Mouse (Mus musculus): ENCODE data around the gene Clcnkb. TPM values are rescaled to one million over a fixed set of nuclear protein-coding genes. Genes with fewer than 3 reads are reported as not detected.

Gene Clcnkb
- total and polyA plus RNA-seq, 2 experiments from 2014 or later = 0.27 TPM; not detected in 1

- Histone ChIP-seq H3K27me3 (ENCODE audit: insufficient read depth, low read length) (no peaks in the 10 kb centered on the region), H3K9me3 (ENCODE audit: low read length) (no peaks in the 10 kb centered on the region), H3K4me3 (ENCODE audit: low read depth, low read length) (no peak overlapping the region), H3K4me2 (ENCODE audit: low read depth, low read length, poor library complexity, severe bottlenecking) (no peak overlapping the region), H3K4me1 (ENCODE audit: insufficient read depth, low read length) (no peaks in the 10 kb centered on the region), H3K27ac (ENCODE audit: low read depth, low read length) (no peak overlapping the region), H3K36me3 (ENCODE audit: insufficient read depth, low read length) (peaks cover 36% of the 10 kb centered on the region), H3K9ac (replicated peaks; ENCODE audit: low read length, poor library complexity, severe bottlenecking) (no peak overlapping the region)
- ATAC-seq (ENCODE audit: low FRiP score) = no peak
- 95% methylated on average over 9 of the region's 9 CpGs for WGBS
- no peak for DNase-seq (ENCODE audit: low spot score)
- TF ChIP-seq CTCF (IDR thresholded peaks at IDR 0.05) = no peak
These were observed 36.2 kb upstream of the Clcnkb start for GRCm38 (mm10) chr4:141451916-141452450.

- Histone ChIP-seq H3K9ac (replicated peaks; ENCODE audit: low read length, poor library complexity, severe bottlenecking) (no peak overlapping the region), H3K4me3 (ENCODE audit: low read depth, low read length) (no peak overlapping the region), H3K36me3 (ENCODE audit: insufficient read depth, low read length) (peaks cover 39% of the 10 kb centered on the region), H3K9me3 (ENCODE audit: low read length) (no peaks in the 10 kb centered on the region), H3K27ac (ENCODE audit: low read depth, low read length) (no peak overlapping the region), H3K4me2 (ENCODE audit: low read depth, low read length, poor library complexity, severe bottlenecking) (no peak overlapping the region), H3K4me1 (ENCODE audit: insufficient read depth, low read length) (no peaks in the 10 kb centered on the region), H3K27me3 (ENCODE audit: insufficient read depth, low read length) (no peaks in the 10 kb centered on the region)
- no peak for TF ChIP-seq CTCF (IDR thresholded peaks at IDR 0.05)
- no peak for DNase-seq (ENCODE audit: low spot score)
- ATAC-seq (ENCODE audit: low FRiP score) = no peak
- WGBS = 91% methylated on average over 2 of the region's 2 CpGs
These were observed 35.4 kb upstream of the Clcnkb start for GRCm38 (mm10) chr4:141451251-141451650.

DNA sequence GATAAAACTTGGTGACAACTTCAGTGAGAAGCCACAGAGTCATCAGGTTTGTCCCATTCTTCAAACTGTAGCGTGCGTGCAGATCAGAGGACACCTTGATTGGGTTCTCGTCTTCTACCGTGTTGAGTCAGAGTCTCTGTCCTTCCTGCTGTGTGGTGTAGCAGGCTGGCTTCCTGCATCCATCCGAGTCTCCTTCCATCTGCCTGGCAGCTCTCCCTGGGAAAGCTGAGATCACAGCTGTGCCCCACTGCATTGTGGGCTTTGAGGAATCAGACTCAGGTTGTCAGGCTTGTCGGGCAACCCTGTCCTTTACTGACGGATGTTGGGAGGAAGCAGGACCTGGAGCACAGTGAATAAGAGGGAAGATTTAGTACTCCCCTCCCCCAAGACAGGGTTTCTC is 30.4 kb upstream of the Clcnkb start:
- no peak overlapping the region for H3K27ac ChIP-seq (ENCODE audit: low read depth, low read length)
- WGBS = 79% methylated on average over 7 of the region's 7 CpGs
- H3K36me3 ChIP-seq (ENCODE audit: insufficient read depth, low read length) = peaks cover 26% of the 10 kb centered on the region
- no peak overlapping the region for H3K4me2 ChIP-seq (ENCODE audit: low read depth, low read length, poor library complexity, severe bottlenecking)
- no peak for DNase-seq (ENCODE audit: low spot score)
- H3K4me1 ChIP-seq (ENCODE audit: insufficient read depth, low read length) = 0 out of 2 replicates have a peak, but pooled peaks cover 7% of the 10 kb centered on the region
- no peak for TF ChIP-seq CTCF (IDR thresholded peaks at IDR 0.05)
- H3K9me3 ChIP-seq (ENCODE audit: low read length) = no peaks in the 10 kb centered on the region
- no peak overlapping the region for H3K4me3 ChIP-seq (ENCODE audit: low read depth, low read length)
- no peak overlapping the region for H3K9ac ChIP-seq (replicated peaks; ENCODE audit: low read length, poor library complexity, severe bottlenecking)
- no peaks in the 10 kb centered on the region for H3K27me3 ChIP-seq (ENCODE audit: insufficient read depth, low read length)
- ATAC-seq (ENCODE audit: low FRiP score) = no peak

DNA sequence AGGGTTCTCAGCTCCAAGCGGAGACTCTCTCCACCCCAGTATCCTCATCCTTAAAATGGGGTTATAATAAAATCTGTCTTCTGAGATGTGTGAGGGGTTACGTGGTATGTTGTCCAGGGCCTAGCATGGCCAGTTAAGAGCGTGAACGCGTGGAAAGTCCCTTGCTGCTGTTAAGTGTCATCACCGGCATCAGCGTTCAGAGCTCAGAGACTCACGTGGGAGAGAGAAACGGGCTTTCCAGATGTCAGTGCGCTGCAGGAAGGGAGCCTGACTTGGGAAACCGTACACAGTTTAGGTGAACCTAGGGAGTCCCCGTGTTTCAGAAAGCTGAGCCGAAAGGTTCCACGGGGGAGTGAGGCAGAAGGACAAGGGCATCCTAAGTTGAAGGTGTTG is 29.5 kb upstream of the Clcnkb start:
- no peaks in the 10 kb centered on the region for H3K27me3 ChIP-seq (ENCODE audit: insufficient read depth, low read length)
- no peak for DNase-seq (ENCODE audit: low spot score)
- peaks cover 26% of the 10 kb centered on the region for H3K36me3 ChIP-seq (ENCODE audit: insufficient read depth, low read length)
- H3K4me1 ChIP-seq (ENCODE audit: insufficient read depth, low read length) = 0 out of 2 replicates have a peak, but pooled peaks cover 7% of the 10 kb centered on the region
- no peak for TF ChIP-seq CTCF (IDR thresholded peaks at IDR 0.05)
- H3K4me3 ChIP-seq (ENCODE audit: low read depth, low read length) = peak overlapping the region; percentile 99
- WGBS = 11% methylated on average over 14 of the region's 14 CpGs
- H3K4me2 ChIP-seq (ENCODE audit: low read depth, low read length, poor library complexity, severe bottlenecking) = peak overlapping the region; percentile 88
- H3K27ac ChIP-seq (ENCODE audit: low read depth, low read length) = peak overlapping the region; percentile 83; the same call in 1 of the 2 replicates
- H3K9me3 ChIP-seq (ENCODE audit: low read length) = no peaks in the 10 kb centered on the region
- no peak for ATAC-seq (ENCODE audit: low FRiP score)
- peak overlapping the region; percentile 92 for H3K9ac ChIP-seq (replicated peaks; ENCODE audit: low read length, poor library complexity, severe bottlenecking)

- H3K27me3 ChIP-seq (ENCODE audit: insufficient read depth, low read length) = no peaks in the 10 kb centered on the region
- DNase-seq (ENCODE audit: low spot score) (peak; percentile 96), ATAC-seq (ENCODE audit: low FRiP score) (peak; percentile 89)
- no peaks in the 10 kb centered on the region for H3K9me3 ChIP-seq (ENCODE audit: low read length)
- peak within 1 kb of the TSS; percentile 99 for H3K4me3 ChIP-seq (ENCODE audit: low read depth, low read length)
- no peak for TF ChIP-seq CTCF (IDR thresholded peaks at IDR 0.05)
- WGBS = under 1% methylated on average over 69 of the region's 102 CpGs
- 0 out of 2 replicates have a peak, but pooled peaks cover 7% of the 10 kb centered on the region for H3K4me1 ChIP-seq (ENCODE audit: insufficient read depth, low read length)
- peak within 1 kb of the TSS; percentile 88 for H3K4me2 ChIP-seq (ENCODE audit: low read depth, low read length, poor library complexity, severe bottlenecking)
- H3K36me3 ChIP-seq (ENCODE audit: insufficient read depth, low read length) = peaks cover 25% of the 10 kb centered on the region
- H3K9ac ChIP-seq (replicated peaks; ENCODE audit: low read length, poor library complexity, severe bottlenecking) = peak within 1 kb of the TSS; percentile 92
- peak within 1 kb of the TSS; percentile 83 for H3K27ac ChIP-seq (ENCODE audit: low read depth, low read length)
These were observed 28.9 kb upstream of the Clcnkb start, which contains the start of gene Zbtb17 for GRCm38 (mm10) chr4:141444451-141445327. Zbtb17 (plus strand) TSS chr4:141444654.
